Mouse (Mus musculus) layer of hippocampus, postnatal 10 days (tissue): Measurements from ENCODE around the gene Dus4l. TPM values are rescaled to one million over a fixed set of nuclear protein-coding genes. Genes with fewer than 3 reads are reported as not detected.
"Not testable (repeated sequence)": the region's sequence is repeated elsewhere in the genome, so short reads cannot be mapped to it uniquely, and the experiment has no call there.

Experiments used
- DNase-seq, 2 experiments: peaks; one replicate each; pipeline ENCODE4 v3.0.0; 2021; ENCODE audit warnings: low spot score in 2 of 2
- long read RNA-seq: library from polyadenylated mRNA; stranded (forward); transcript quantifications from one replicate; pipeline ENCODE4 v2.0.0, GENCODE M21; 2023
- total RNA-seq, 2 experiments: library from RNA; stranded (reverse); gene quantifications; 2 replicates each; pipeline ENCODE4 v1.2.3; 2021

The Dus4l gene
- total RNA-seq, result 10 to 100 TPM in 1 of 2 experiments, 1 to 10 TPM in 1; 8.4 to 10.0 TPM
- long read RNA-seq, partial matches to known transcripts, result 1 of 5 reads
- long read RNA-seq, other reads (novel, unspliced or antisense), result 0 of 5 reads

DNA sequence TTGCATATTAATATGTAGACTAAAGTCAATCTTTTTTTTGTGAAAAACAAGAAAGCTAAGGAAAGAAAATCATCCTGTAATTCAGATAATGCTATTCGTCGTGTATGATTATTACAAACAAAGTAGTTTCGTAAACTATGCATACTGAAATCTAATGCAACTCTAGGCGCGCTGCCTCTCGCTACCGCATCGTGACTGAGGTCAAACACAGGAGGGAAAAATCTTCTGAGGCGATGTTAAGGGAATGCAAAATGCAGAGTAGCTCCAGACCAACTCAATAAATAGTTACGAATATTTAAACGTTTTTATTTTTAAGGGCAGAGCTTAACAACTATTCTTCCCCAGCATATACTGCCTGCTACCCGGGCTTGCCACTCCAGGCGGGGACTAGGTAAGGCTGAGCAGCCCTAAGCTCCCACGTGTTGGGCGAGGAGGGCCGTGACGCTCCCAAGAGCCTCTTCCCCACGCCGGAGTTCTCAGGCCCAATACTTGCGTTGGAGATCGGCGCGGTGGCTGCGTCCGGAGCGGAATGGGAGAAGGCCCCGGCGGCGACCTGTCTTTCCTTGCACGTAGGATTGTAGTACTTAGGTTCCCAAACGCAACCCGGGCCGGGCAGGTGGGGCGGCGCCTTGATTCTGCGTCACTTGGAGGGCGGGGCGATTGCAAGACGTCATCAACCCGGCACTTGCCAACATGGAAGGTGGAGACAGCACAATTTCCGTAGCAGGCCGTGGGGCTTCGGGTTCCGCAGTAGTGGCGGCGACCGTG, at the start of gene Dus4l, which contains the start of gene Cog5:
TSS of gene Dus4l (minus strand) at position 630 of the 768 bp plus-strand sequence.
TSS of gene Cog5 (plus strand) at position 673 of the 768 bp plus-strand sequence.
- DNase-seq, result peak; percentile 99 to 100

DNA sequence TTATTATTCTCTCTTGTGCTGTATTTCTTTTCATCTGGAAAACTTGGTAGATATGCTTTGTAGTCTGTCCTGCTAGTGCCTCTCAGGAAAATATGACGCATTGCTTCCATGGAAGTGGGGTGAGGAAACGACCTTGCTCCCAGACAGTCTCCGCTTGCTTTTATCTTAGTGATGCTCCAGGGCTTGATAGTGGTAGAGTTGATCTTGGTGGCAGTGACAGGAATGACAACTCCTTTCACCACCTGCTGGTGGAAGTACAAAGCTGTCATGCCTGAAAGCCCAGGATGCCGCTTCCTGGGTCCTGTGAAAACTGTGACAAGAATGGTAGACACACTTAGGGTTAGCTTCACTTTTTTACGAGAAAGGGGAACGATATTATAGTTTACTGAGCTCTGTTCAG, 49.3 kb upstream of the Dus4l start:
- DNase-seq, result no peak

DNA sequence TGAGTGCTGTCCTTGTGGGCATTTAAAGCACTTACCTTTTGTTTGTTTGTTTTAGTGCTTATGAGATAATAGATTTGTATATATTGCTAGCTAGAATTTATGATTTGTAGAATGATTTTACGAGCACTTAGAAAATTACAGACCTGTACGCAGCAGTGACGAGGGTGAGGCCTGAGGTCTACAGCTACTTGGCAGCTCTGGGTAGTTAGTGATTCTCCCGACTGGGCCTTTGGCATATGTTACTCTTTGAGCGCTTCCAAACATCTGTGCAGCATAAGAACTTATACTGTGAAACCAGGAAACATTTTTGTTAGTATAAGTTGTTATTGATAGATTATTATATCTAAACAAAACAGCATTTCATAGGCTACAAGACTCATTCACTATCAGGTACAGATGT, 46.8 kb upstream of the Dus4l start:
- DNase-seq, result no peak

DNA sequence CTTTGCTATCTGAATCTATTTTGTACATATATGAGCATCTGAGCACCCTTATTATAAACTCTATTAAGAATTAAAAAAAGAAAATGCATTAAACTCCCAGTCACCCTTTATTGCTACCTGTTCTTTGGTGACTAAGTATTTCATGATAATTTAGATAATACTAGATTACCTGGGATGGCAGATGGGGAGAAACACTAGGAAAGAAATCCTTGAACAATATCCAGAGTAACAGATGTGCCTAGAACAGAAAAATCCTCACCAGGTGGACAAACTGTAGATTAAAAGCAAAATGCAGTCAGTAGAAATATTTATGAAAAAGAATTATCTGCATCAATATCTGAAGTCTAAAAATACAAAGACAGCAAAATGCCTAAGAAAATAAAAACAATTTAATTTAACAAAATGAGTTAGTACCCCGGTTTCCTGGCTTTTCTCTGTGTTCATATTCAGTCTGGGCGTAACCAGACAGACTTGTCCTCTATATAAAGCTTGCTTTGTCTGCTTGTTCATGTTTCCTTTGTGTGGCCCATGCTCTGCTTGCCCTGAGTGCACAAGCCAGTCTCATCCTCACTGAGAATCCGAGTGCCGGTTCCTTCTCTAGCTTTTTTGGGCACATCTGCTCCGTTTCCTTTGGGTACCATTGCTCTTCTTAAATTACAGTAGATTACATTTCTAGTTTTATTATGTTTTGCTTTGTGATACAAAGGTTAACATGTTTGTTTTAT, 46.2 kb upstream of the Dus4l start:
- DNase-seq, result no peak

DNA sequence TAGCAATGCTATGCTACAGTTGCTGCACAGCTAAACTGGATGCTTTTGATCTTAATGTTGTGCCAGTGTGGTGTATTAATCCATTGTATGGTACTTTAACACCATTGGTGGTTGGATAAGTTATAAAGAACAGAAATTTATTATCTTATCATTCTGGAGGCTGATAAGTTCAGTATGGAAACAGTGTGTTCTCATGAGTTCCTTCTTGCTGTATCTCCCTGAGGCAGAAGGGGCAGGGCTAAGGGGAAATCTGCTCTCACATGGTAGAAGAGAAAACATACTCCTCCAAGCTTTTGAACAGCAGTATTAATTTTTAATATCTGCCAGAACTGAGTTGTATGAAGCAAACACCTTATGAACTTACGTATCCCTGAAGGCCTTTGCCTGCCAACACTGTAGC, 38.7 kb upstream of the Dus4l start:
- DNase-seq, result no peak

DNA sequence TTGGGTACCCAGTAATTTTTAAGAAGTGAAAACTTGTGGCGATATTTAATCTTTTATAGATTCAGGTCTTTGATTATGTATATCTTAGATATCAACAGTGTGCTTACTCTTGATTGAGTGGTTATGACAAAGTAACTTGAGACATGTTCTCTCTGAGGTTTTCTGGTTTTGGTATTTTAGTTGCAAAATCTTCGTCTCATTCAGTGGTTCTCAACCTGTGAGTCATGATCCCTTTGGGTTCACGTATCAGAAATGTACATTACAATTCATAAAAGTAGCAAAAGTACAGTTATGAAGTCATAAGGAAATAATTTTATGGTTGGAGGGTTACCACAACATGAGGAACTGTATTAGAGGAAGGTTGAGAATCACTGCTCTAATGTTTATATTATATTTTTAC, 32.1 kb upstream of the Dus4l start:
- no peak for DNase-seq

DNA sequence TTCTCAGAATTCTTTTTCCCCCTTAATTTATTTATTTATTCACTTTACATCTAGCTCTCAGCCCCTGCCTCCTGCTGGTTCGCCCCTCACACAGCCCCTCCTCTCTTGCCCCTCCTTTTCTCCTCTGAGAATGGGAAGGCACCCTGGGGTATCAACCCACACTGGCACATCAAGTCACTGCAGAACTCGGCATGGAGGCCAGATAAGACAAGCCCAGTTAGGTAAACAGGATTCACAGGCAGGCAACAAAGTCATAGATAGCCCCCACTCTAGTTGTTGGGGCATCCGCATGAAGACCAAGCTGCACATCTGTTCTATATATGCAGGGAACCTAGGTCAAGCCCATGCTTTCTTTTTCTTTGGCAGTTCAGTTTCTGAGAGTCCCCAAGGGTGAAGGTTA, 12.6 kb upstream of the Dus4l start:
- DNase-seq, result no peak

DNA sequence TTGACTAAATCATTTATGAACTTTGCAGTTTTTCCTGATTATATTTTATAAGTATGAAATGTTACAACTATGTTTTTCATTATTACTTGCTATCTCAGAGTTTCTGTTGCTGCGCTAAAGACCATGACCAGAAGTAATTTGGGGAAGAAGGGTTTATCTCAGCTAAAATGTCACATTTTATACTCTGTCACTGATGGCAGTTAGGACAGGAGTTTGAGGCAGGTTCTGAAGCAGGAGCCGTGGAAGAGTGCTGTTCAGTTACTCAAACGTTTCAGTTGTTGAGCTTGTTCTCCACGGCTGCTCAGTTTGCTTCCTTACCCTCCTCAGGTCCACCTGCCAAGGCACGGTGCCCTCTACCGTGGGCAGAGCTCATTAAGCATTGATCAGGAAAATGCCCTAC, 11.4 kb upstream of the Dus4l start:
- no peak for DNase-seq

DNA sequence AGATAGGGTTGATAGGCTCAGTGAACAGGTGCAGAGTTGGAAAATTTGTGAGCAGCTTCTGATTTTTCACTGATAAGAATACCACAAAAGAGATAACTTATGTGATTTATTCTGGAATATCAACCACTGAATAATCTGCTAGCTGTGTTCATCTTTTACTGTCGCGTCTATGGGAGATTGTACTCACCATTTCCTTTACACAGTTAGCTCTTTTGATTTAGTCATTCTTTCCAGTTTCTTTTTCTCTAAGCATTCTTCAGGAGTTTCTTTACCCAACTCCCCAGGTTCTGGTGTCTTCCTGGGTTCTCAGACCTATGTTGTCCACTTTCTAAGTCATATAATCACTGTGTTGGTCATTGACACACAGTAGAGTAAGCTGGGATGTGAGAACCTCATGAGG, 2.2 kb upstream of the Dus4l start:
- DNase-seq, result no peak

DNA sequence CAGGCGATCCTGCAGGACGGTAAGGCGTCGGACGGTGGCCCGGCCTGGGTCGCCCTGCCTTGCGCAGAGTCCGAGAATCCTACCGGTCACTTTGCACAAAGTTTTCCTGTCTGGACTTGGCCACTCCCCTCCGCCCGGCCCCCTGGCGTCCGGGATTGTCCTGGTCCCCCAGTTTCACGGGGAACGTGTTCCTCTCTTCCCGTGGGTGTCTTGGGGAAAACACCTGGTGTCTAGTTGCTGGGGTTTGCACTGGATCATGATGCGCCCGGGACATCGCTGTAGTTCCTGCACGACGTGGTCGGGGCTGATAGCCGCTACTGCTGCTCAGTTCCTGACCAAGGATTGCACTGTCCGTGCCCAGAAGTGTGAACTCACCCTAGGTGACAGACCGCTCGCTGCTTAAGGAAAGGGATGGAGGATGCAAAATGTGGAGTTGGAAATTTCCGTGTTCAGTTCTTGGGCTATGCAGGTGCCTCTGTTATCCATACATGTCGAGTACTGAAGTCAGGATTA, 395 bp upstream of the Dus4l start:
- DNase-seq, result no peak

DNA sequence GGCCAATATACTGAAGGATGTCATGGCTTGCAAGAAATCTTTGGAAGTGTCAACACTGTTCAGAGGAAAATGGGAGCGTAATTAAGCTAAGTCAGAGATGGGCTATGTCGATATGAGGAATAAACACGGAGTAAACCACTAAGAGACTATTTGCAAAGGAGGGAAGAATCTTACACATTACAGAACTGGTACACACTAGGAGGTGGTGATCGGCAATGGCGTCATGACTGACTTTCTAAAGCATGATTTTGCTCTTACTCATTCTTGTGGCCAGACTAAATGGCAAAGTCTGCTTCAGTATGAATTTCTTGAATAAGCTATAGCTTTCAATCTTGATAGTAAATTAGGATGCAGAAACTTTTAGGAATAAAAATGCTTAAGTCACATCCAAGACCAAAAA, 1.0 kb downstream of the Dus4l start:
- DNase-seq, result no peak

DNA sequence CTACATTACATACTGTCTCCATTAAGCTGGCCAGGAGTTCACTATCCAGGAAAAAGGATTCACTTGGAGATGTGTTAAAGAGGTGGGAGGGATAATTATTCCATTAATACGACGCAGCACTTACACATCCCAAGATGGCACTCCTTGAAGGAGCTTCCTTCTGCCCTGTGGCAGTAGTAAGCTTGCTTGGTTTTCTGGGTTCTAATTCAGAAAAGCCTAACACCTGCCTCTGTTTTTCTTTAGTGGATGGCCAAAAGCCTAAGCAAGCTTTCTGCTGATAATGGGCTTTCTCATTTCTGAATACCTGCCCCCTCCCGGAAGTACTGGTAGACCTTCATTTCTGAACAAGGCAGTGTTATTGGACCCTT, 19.4 kb downstream of the Dus4l start:
- DNase-seq, result no peak

DNA sequence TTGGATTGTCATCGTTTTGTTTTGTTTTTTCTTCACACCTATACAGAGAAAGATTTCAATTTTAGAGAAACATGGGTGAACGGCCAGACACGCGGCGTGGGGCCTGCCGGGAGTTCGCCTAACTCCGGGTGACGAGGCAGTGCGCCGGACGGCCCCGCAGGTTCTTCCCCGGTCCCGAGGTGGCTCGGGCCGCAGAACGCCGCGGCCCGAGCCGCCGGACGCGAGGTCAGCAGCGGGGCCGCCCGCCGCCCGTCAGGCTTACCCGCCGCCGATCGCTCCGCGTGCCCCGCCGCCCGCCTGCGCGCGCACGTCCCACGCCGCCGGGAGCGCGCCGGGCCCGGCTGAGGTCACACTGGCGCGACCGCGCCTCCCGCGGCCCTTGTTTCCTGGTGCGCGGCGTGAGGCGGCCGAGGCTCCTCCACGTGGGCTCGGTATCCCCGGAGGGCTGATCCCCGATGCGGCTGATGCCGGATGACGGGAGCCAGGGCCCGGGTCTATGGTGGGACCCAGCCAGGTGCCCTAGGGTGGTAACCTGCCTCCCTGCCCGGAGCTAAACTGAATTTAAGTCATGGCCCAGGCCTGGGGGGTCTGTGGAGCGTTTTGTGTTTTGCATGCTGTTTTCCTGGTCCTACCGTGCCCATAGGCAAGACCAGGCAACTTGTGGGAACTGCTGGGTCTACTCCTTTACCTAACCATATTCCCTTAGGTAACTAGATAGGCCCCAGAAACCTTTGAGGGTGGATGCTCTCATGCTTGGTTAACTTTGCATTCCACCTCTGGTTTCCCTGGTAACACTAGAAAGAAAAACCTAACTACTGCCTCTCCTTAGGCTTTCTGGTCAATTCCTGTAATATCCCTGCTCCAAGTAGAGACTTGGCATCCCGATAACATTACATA, 20.0 kb downstream of the Dus4l start, which contains the start of gene Bcap29:
TSS of gene Bcap29 (minus strand) at position 316 of the 897 bp plus-strand sequence.
- peak; percentile 60 to 71 for DNase-seq

DNA sequence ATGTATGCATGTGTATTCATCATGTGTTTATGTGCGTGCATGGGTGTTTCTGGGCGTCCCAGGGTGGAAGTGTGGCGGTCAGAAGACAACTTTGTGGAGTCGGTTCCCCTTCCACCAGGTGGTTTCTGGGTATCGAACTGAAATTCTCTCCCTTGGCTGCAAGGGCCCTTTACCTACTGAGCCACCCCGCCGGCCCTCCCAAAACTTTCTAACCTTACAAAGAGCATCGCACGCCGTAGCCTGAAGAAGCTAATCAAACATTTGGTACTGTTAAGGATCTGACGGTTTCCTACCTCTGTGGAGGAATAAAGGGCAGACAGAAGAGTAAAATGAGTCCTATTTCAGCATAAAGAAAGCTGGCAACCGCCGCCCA, 20.7 kb downstream of the Dus4l start:
- peak in 1 of 2 experiments; percentile 24 for DNase-seq

DNA sequence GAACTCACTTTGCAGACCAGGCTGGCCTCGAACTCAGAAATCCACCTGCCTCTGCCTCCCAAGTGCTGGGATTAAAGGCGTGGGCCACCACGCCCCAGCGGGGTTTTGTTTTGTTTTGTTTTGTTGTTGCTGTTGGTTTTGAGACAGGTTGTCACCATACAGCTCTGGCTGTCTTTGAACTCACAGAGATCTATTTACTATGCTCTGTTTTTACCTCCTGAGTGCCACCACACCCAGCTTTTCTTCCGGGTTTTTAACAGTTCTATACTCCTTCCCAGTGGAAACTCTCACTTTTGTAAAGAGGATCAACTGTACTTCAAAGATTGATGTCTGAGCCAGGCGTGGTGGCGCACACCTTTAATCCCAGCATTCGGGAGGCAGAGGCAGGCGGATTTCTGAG, 26.2 kb downstream of the Dus4l start:
- DNase-seq, result not testable (repeated sequence)

DNA sequence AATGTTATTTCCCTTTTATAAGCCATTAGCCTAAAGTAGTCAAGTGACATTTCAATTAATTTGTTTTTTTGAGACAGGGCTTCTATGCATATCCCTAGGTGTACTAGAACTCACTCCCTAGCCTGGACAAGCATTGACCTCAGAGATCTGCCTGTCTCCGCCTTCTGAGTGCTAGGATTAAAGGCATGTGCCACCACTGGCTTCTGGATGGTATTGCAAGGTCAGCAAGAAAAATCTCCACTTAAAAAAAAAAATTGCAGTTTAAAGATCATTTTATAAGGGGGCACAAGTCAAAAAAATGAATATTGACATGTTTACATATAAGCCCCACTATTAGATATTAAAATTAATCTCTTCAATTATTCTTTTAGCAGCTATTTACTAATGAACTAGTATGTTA, 29.6 kb downstream of the Dus4l start:
- DNase-seq, result no peak

DNA sequence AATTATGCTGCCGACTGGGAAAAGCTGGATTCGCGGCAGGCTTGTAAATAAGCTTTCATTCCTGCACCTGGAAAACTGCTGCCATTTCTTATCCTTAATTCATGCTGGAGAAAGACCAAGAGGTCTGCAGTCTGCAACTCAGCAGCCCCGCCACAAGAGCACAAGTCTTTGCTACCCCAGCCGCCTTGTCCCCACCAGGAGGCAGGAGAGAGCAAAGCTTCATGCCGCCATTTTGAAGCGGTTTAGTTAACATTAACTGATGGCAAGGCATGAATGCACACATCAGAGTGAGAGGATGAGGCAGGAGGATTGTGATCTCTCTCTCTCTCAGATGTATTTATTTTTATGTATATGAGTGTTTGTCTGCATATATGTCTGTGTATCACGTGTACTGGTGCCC, 34.5 kb downstream of the Dus4l start:
- DNase-seq, result no peak

DNA sequence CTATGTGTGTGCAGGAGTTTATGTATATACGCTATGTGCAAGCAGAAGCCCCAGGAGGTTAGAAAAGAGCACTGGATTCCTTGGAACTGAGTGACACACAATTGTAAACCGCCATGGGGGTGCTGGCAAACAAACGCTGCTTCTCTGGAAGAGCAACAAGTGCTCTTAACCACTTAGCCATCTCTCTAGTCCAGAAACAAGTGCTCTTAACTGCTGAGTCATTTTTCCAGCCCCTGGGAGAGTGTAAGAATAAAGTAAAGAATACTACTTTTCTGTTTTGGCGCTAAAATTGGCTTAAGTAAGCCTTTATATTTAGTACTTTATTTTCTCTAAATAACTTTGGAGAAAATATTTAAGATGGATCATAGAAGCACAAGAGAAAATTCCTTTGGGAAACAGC, 41.3 kb downstream of the Dus4l start:
- no peak for DNase-seq

DNA sequence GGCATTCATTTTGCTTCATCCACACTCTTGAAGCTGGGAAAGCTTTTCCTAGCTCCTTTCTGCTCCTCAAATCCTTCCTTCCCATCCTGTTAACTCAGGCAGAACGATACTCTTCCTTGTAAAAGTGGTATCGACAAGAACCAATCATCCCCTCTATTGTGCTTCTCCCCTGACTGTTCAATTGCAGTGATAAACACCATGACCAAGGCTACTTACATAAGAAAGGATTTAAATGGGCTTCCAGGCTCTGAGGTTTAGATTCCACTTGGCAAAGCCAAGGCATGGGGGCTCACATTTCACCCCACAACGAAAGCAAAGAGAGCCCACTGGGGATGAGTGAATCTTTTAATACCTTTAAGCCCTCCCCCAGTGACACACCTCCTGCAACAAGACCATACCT, 46.5 kb downstream of the Dus4l start:
- DNase-seq, result no peak

DNA sequence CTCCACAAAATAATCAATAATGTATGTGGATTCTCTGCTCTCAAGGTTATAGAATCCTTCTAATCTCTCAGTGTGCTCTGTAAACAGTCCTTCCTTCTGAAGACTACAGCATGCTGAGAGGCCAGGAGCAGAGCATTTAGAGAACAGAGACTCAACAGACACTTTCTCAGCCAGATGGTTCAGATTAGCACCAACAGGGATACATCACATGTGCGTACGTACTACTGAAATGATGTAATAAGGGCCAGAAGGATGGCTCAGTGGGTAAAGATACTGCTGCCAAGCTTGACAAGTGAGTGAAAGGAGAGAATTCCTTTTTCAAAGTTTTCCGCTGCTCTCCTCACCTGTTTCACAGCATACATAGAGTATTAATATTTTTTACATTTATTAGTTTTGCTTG, 49.7 kb downstream of the Dus4l start:
- DNase-seq, result no peak

DNA sequence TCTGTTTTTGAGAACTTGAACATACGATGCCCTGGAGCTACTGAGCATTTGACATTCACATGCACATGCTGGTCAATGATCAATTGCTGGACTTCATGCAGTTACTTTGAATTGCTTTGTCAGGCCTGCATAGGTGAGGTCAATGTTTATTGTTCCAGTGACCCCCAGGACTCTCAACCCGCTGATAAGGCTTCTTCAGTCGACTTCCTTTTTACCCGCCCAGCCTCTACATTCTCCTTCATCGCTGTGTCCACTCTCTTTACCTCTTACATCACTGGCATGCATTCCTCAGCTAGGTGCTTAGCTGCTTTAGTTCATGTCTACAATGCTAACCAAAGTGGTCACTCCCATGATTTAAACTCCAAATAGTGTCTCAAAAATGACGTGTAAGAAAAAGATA, 51.0 kb downstream of the Dus4l start:
- DNase-seq, result no peak
